Mouse (Mus musculus) gastrocnemius, postnatal 36 days (tissue): ENCODE data around the gene Smad3. TPM values are rescaled to one million over a fixed set of nuclear protein-coding genes. Genes with fewer than 3 reads are reported as not detected.
A peak's percentile ranks its signal among the peaks of the same experiment; 100 is the strongest.

Experiments
- DNase-seq, 2 experiments: peaks; one replicate each; pipeline ENCODE4 v3.0.0; 2022
- intact Hi-C: fragments of 180-260 bp; cut with DNase I; formaldehyde crosslinking; loops from one replicate; pipeline ENCODE4 v1.15.1; 2025
- total RNA-seq, 2 experiments: library from RNA; stranded (reverse); gene quantifications; 2 replicates each; pipeline ENCODE4 v1.2.3; 2021

The Smad3 gene
- total RNA-seq, 2 experiments from 2014 or later, result 46.3 to 56.9 TPM

- intact Hi-C loops, result no loop called here
- DNase-seq, result peak in 1 of 2 experiments; percentile 22
Measured at GRCm38 (mm10) chr9:63610841-63611366, 146.9 kb downstream of the Smad3 start.

GRCm38 (mm10) chr9:63610231-63610630, 147.6 kb downstream of the Smad3 start:
- DNase-seq, result no peak
- intact Hi-C loops, result no loop called here

- DNase-seq, result no peak
- intact Hi-C loops, result no loop called here
Measured at GRCm38 (mm10) chr9:63609776-63610175, 148.0 kb downstream of the Smad3 start.

GRCm38 (mm10) chr9:63609246-63609645, 148.5 kb downstream of the Smad3 start:
- DNase-seq, result no peak
- intact Hi-C loops, result no loop called here

- intact Hi-C loops, result no loop called here
- DNase-seq, result no peak
Measured at GRCm38 (mm10) chr9:63608006-63608405, 149.8 kb downstream of the Smad3 start.

GRCm38 (mm10) chr9:63606594-63606993, 151.2 kb downstream of the Smad3 start:
- DNase-seq, result no peak
- intact Hi-C loops, result no loop called here

- intact Hi-C loops, result no loop called here
- no peak for DNase-seq
Measured at GRCm38 (mm10) chr9:63603849-63604248, 153.9 kb downstream of the Smad3 start.

GRCm38 (mm10) chr9:63602043-63602939, 155.5 kb downstream of the Smad3 start, which contains the start of the genes Iqch and Aagab:
Iqch (minus strand) TSS chr9:63602493.
Aagab (plus strand) TSS chr9:63602660.
- intact Hi-C loops, result no loop called here
- peak; percentile 91 to 94 for DNase-seq

Other genes with a start within 250 kb of the Smad3 start
- gene Iqch, start 155.5 kb downstream of the Smad3 start, total RNA-seq, result not detected
- gene Aagab, start 155.3 kb downstream of the Smad3 start, total RNA-seq, result 10 to 100 TPM; 10.9 TPM